Mouse (Mus musculus) skeletal muscle tissue, adult 2 months (tissue): Measurements from ENCODE around the gene Gm10277.
"Not testable (repeated sequence)": the region's sequence is repeated elsewhere in the genome, so short reads cannot be mapped to it uniquely, and the experiment has no call there.

ENCODE experiments used
- DNase-seq: peaks from one replicate; pipeline ENCODE4 v3.0.0-alpha.2; 2012; ENCODE audit warnings: low read depth, low spot score

The Gm10277 gene

GRCm38 (mm10) chr11:77771879-77772713 lies 15.5 kb downstream of the Gm10277 start:
- DNase-seq = no peak

GRCm38 (mm10) chr11:77770346-77770745 lies 17.2 kb downstream of the Gm10277 start:
- no peak for DNase-seq

- no peak for DNase-seq
These were observed 18.1 kb downstream of the Gm10277 start for GRCm38 (mm10) chr11:77769496-77769895.

- DNase-seq = no peak
These were observed 21.1 kb downstream of the Gm10277 start for GRCm38 (mm10) chr11:77766351-77767001.

GRCm38 (mm10) chr11:77765459-77765777 lies 22.1 kb downstream of the Gm10277 start:
- DNase-seq = no peak

GRCm38 (mm10) chr11:77764694-77765458 lies 22.7 kb downstream of the Gm10277 start:
- no peak for DNase-seq

- no peak for DNase-seq
These were observed 23.7 kb downstream of the Gm10277 start for GRCm38 (mm10) chr11:77763673-77764340.

GRCm38 (mm10) chr11:77762783-77763672 lies 24.5 kb downstream of the Gm10277 start, which contains the start of gene Myo18a:
Myo18a (plus strand) TSS chr11:77763246.
- peak; percentile 57 for DNase-seq

- no peak for DNase-seq
These were observed 27.5 kb downstream of the Gm10277 start for GRCm38 (mm10) chr11:77760031-77760430.

- no peak for DNase-seq
These were observed 34.1 kb downstream of the Gm10277 start for GRCm38 (mm10) chr11:77753469-77753868.

- DNase-seq = no peak
These were observed 35.0 kb downstream of the Gm10277 start for GRCm38 (mm10) chr11:77752525-77752924.

GRCm38 (mm10) chr11:77748996-77749395 lies 38.6 kb downstream of the Gm10277 start:
- DNase-seq = no peak

GRCm38 (mm10) chr11:77747103-77747502 lies 40.4 kb downstream of the Gm10277 start:
- DNase-seq = not testable (repeated sequence)

- no peak for DNase-seq
These were observed 40.9 kb downstream of the Gm10277 start for GRCm38 (mm10) chr11:77746652-77747051.

GRCm38 (mm10) chr11:77743966-77744365 lies 43.6 kb downstream of the Gm10277 start:
- no peak for DNase-seq

GRCm38 (mm10) chr11:77738555-77738954 lies 49.0 kb downstream of the Gm10277 start:
- no peak for DNase-seq

GRCm38 (mm10) chr11:77737289-77737688 lies 50.3 kb downstream of the Gm10277 start:
- DNase-seq = peak; percentile 71
